14 mouse cellular contexts compared by ENCODE assay signal in the genomic region with DNA sequence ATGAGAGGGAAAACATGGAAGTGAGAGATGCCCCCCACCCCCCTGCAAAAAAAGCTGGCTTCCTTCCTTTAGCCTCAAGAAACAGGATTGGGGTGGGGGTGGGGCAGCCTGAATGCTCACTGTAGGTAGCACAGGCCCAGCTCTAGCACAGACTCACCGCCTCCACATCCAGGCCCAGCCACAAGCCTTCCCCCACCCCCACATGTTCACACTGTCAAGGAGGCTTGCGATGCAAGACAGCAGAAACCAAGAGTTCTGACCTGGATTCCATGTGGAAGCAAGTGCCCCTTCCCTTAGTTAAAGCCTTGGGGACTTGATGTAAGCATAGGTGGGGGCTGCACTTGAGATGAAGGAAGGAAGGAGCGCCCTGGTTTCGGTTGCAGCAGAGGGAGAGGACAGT. TPM values are rescaled to one million over a fixed set of nuclear protein-coding genes. Genes with fewer than 3 reads are reported as not detected.
DNase-seq lines count a peak whose midpoint lies in the region; ATAC-seq and TF ChIP-seq lines count a peak whose summit lies in the region.
"Had no signal": no experiment of that assay in that cellular context is flagged by ENCODE, and none has a peak within 500 bp of the region (broad histone marks: within the 10 kb centered on the region; RNA-seq: fewer than 3 reads in every experiment).

No protein-coding gene starts in this region.

- no peak overlapping the region for H3K4me2 ChIP-seq in hindbrain, embryonic 11.5 days (replicated peaks; ENCODE audit: low read depth, low read length)
- H3K4me2 ChIP-seq in hindbrain, embryonic 16.5 days (ENCODE audit: low read length), result no peak overlapping the region
- H3K4me2 ChIP-seq in neural tube, embryonic 12.5 days (replicated peaks), result no peak overlapping the region
- H3K4me2 ChIP-seq in hindbrain, postnatal 0 days (ENCODE audit: low read depth, low read length), result no peak overlapping the region
- H3K4me2 ChIP-seq: embryonic facial prominence, embryonic 15.5 days; neural tube, embryonic 13.5 days had no signal

- no peak for TF ChIP-seq CTCF in hindbrain, postnatal 0 days (IDR thresholded peaks at IDR 0.05; ENCODE audit: low read depth)

- no peak for ATAC-seq in hindbrain, embryonic 11.5 days (ENCODE audit: low FRiP score)
- ATAC-seq in hindbrain, embryonic 16.5 days, result no peak
- no peak for ATAC-seq in neural tube, embryonic 12.5 days (ENCODE audit: low FRiP score, low read depth)
- ATAC-seq in hindbrain, postnatal 0 days, result 0 out of 2 replicates have a peak, but pooled peaks have one; percentile 46
- ATAC-seq in erythroblast, adult 5-6 weeks (replicated peaks; ENCODE audit: low FRiP score, poor library complexity, severe bottlenecking), result no peak

- peak overlapping the region; percentile 55; the same call in 1 of the 2 replicates for H3K27ac ChIP-seq in hindbrain, embryonic 11.5 days (ENCODE audit: low read depth, low read length)
- no peak overlapping the region for H3K27ac ChIP-seq in hindbrain, embryonic 16.5 days (ENCODE audit: low read depth, low read length)
- 0 out of 2 replicates have a peak overlapping the region, but pooled peaks have one; percentile 0 for H3K27ac ChIP-seq in neural tube, embryonic 12.5 days
- 0 out of 2 replicates have a peak overlapping the region, but pooled peaks have one; percentile 0 for H3K27ac ChIP-seq in hindbrain, postnatal 0 days
- H3K27ac ChIP-seq: embryonic facial prominence, embryonic 15.5 days; neural tube, embryonic 13.5 days had no signal

- no peak overlapping the region for H3K4me3 ChIP-seq in hindbrain, embryonic 11.5 days (ENCODE audit: low read depth, low read length)
- H3K4me3 ChIP-seq in hindbrain, embryonic 16.5 days (ENCODE audit: low read length), result no peak overlapping the region
- H3K4me3 ChIP-seq in neural tube, embryonic 12.5 days, result no peak overlapping the region
- no peak overlapping the region for H3K4me3 ChIP-seq in hindbrain, postnatal 0 days (ENCODE audit: low read length)
- H3K4me3 ChIP-seq: embryonic facial prominence, embryonic 15.5 days; neural tube, embryonic 13.5 days had no signal

- H3K9me3 ChIP-seq in hindbrain, embryonic 11.5 days (ENCODE audit: control insufficient read depth, low read length), result no peaks in the 10 kb centered on the region
- no peaks in the 10 kb centered on the region for H3K9me3 ChIP-seq in hindbrain, embryonic 16.5 days (ENCODE audit: control insufficient read depth, low read length)
- no peaks in the 10 kb centered on the region for H3K9me3 ChIP-seq in neural tube, embryonic 12.5 days
- no peaks in the 10 kb centered on the region for H3K9me3 ChIP-seq in hindbrain, postnatal 0 days (ENCODE audit: low read length)
- H3K9me3 ChIP-seq: embryonic facial prominence, embryonic 15.5 days; neural tube, embryonic 13.5 days had no signal

- no peaks in the 10 kb centered on the region for H3K36me3 ChIP-seq in hindbrain, embryonic 11.5 days (ENCODE audit: control insufficient read depth, insufficient read depth, low read length)
- no peaks in the 10 kb centered on the region for H3K36me3 ChIP-seq in hindbrain, embryonic 16.5 days (ENCODE audit: control insufficient read depth, insufficient read depth, low read length)
- no peaks in the 10 kb centered on the region; the same call in 1 of the 2 replicates for H3K36me3 ChIP-seq in neural tube, embryonic 12.5 days
- peaks cover 3% of the 10 kb centered on the region for H3K36me3 ChIP-seq in hindbrain, postnatal 0 days (ENCODE audit: insufficient read depth, low read length)
- H3K36me3 ChIP-seq: embryonic facial prominence, embryonic 15.5 days; neural tube, embryonic 13.5 days had no signal

- H3K4me1 ChIP-seq in hindbrain, embryonic 11.5 days (replicated peaks; ENCODE audit: control insufficient read depth, insufficient read depth, low read length), result peaks cover 3% of the 10 kb centered on the region; the same call in 1 of the 2 replicates
- no peaks in the 10 kb centered on the region; the same call in 1 of the 2 replicates for H3K4me1 ChIP-seq in hindbrain, embryonic 16.5 days (ENCODE audit: control insufficient read depth, insufficient read depth, low read depth, low read length)
- peaks cover 18% of the 10 kb centered on the region for H3K4me1 ChIP-seq in neural tube, embryonic 12.5 days
- H3K4me1 ChIP-seq in hindbrain, postnatal 0 days (ENCODE audit: insufficient read depth, low read length), result peaks cover 5% of the 10 kb centered on the region; the same call in 1 of the 2 replicates

- H3K27me3 ChIP-seq in hindbrain, embryonic 11.5 days (ENCODE audit: control insufficient read depth, insufficient read depth, low read length), result no peaks in the 10 kb centered on the region
- H3K27me3 ChIP-seq in hindbrain, embryonic 16.5 days (replicated peaks; ENCODE audit: control insufficient read depth, insufficient read depth, low read length), result no peaks in the 10 kb centered on the region
- no peaks in the 10 kb centered on the region for H3K27me3 ChIP-seq in neural tube, embryonic 12.5 days (replicated peaks)
- no peaks in the 10 kb centered on the region for H3K27me3 ChIP-seq in hindbrain, postnatal 0 days (ENCODE audit: insufficient read depth, low read length)
- H3K27me3 ChIP-seq: embryonic facial prominence, embryonic 15.5 days; neural tube, embryonic 13.5 days had no signal

- H3K9ac ChIP-seq in hindbrain, embryonic 11.5 days (ENCODE audit: low read depth, low read length), result no peak overlapping the region
- H3K9ac ChIP-seq in hindbrain, embryonic 16.5 days (ENCODE audit: low read depth, low read length), result no peak overlapping the region
- no peak overlapping the region for H3K9ac ChIP-seq in neural tube, embryonic 12.5 days
- H3K9ac ChIP-seq in hindbrain, postnatal 0 days (replicated peaks; ENCODE audit: low read length), result no peak overlapping the region
- H3K9ac ChIP-seq: embryonic facial prominence, embryonic 15.5 days; neural tube, embryonic 13.5 days had no signal

- peak; percentile 24 for DNase-seq in hindbrain, embryonic 11.5 days (ENCODE audit: low spot score)
- no peak for DNase-seq in neural tube, embryonic 10.5 days (ENCODE audit: extremely low spot score, low spot score)
- no peak for DNase-seq in hindbrain, postnatal 0 days (ENCODE audit: low spot score)
- peak; percentile 70 for DNase-seq in telencephalon, adult 2 months (ENCODE audit: low read depth, low spot score)
- no peak for DNase-seq in layer of hippocampus, postnatal 10 days (ENCODE audit: low spot score in 2 of 2)
- DNase-seq: adrenal gland, postnatal 36 days; gastrocnemius, postnatal 25 days; lung, adult 18-20 months had no signal

- 39% methylated on average over 4 of the region's 4 CpGs for WGBS in hindbrain, embryonic 11.5 days
- WGBS in hindbrain, embryonic 16.5 days, result 69% methylated on average over 4 of the region's 4 CpGs
- WGBS in neural tube, embryonic 12.5 days, result 55% methylated on average over 4 of the region's 4 CpGs
- 49% methylated on average over 4 of the region's 4 CpGs for WGBS in hindbrain, postnatal 0 days

RNA-seq across cellular contexts. Expression of a gene that starts 22.8 kb away (rescaled TPM):
- not detected in 2 replicates for polyA plus RNA-seq in hindbrain, embryonic 11.5 days (2014; fragmentation: Nextera tagmentation; extraction: Ambion mirVana)
- polyA plus RNA-seq in hindbrain, embryonic 16.5 days (2015; fragmentation: Nextera tagmentation; extraction: Ambion mirVana), result not detected in 2 replicates
- not detected in 2 replicates for polyA plus RNA-seq in neural tube, embryonic 12.5 days (2016; fragmentation: Nextera tagmentation; extraction: Ambion mirVana)
- total RNA-seq in hindbrain, postnatal 0 days (2014; rRNA removed), result not detected in 2 replicates
- polyA plus RNA-seq in hindbrain, postnatal 0 days (2015; fragmentation: Nextera tagmentation; extraction: Ambion mirVana), result not detected in 2 replicates
- total RNA-seq in layer of hippocampus, postnatal 10 days (2021), result not detected
- 7.1 TPM in 1 of 2 replicates, not detected in the other for total RNA-seq in erythroblast, adult 5-6 weeks (2015; ENCODE audit: low replicate concordance)
- not detected in 2 replicates for total RNA-seq in erythroblast, adult 5-6 weeks (2017; ENCODE audit: low replicate concordance)
- total RNA-seq: adrenal gland, postnatal 36 days; gastrocnemius, postnatal 25 days; MEL had no signal
- polyA plus RNA-seq: embryonic facial prominence, embryonic 15.5 days; neural tube, embryonic 13.5 days had no signal

Comparison
In these comparisons a context has a peak if more than half of its experiments do, and no peak if none do; other contexts are left out.
1. DNase-seq: peak in hindbrain, embryonic 11.5 days (single experiment) and telencephalon, adult 2 months (single experiment); none in neural tube, embryonic 10.5 days (single experiment), hindbrain, postnatal 0 days (single experiment) and layer of hippocampus, postnatal 10 days (0 of 2).